Mouse (Mus musculus): ENCODE measurements around the gene Actr1a.

- no peak for TF ChIP-seq CTCF (IDR thresholded peaks at IDR 0.05; ENCODE audit: extremely low read depth, insufficient read depth, low read length)
- TF ChIP-seq POLR2A (IDR thresholded peaks at IDR 0.05; ENCODE audit: extremely low read depth, insufficient read depth, low read length), result no peak
These were observed 47.4 kb downstream of the Actr1a start for GRCm38 (mm10) chr19:46347936-46348668.
